Mouse (Mus musculus): ENCODE data around the gene Htatip2.
A peak's percentile ranks its signal among the peaks of the same experiment; 100 is the strongest.

Htatip2 gene

GRCm38 (mm10) chr7:49786618-49787382, 27.9 kb downstream of the Htatip2 start:
- DNase-seq, result peak; percentile 86

GRCm38 (mm10) chr7:49787383-49787645, 28.4 kb downstream of the Htatip2 start:
- DNase-seq, result no peak

- DNase-seq, result peak; percentile 16
Measured at GRCm38 (mm10) chr7:49794304-49794703, 35.4 kb downstream of the Htatip2 start.

GRCm38 (mm10) chr7:49797171-49797570, 38.3 kb downstream of the Htatip2 start:
- no peak for DNase-seq

GRCm38 (mm10) chr7:49803511-49803910, 44.6 kb downstream of the Htatip2 start:
- peak; percentile 78 for DNase-seq

GRCm38 (mm10) chr7:49804638-49805165, 45.8 kb downstream of the Htatip2 start:
- peak; percentile 57 for DNase-seq

GRCm38 (mm10) chr7:49805618-49806017, 46.7 kb downstream of the Htatip2 start:
- DNase-seq, result peak; percentile 4

- peak; percentile 61 for DNase-seq
Measured at GRCm38 (mm10) chr7:49807093-49807682, 48.3 kb downstream of the Htatip2 start.

- DNase-seq, result peak; percentile 80
Measured at GRCm38 (mm10) chr7:49807846-49808622, 49.1 kb downstream of the Htatip2 start.

- DNase-seq, result no peak
Measured at GRCm38 (mm10) chr7:49809100-49809499, 50.2 kb downstream of the Htatip2 start.

- peak; percentile 64 for DNase-seq
Measured at GRCm38 (mm10) chr7:49809562-49809961, 50.6 kb downstream of the Htatip2 start.

- no peak for DNase-seq
Measured at GRCm38 (mm10) chr7:49811346-49811745, 52.4 kb downstream of the Htatip2 start.

GRCm38 (mm10) chr7:49819393-49819792, 60.5 kb downstream of the Htatip2 start:
- DNase-seq, result no peak

GRCm38 (mm10) chr7:49821370-49821769, 62.5 kb downstream of the Htatip2 start:
- DNase-seq, result no peak

GRCm38 (mm10) chr7:49822028-49822427, 63.1 kb downstream of the Htatip2 start:
- DNase-seq, result no peak

Data from heart, adult 11 months (tissue).